Mouse (Mus musculus): Measurements from ENCODE around the gene Gm4302.
"Not testable (repeated sequence)": the region's sequence is repeated elsewhere in the genome, so short reads cannot be mapped to it uniquely, and the experiment has no call there.

Gene Gm4302

GRCm38 (mm10) chr10:100340536-100340935 lies at the start of gene Gm4302:
Gene Gm4302, plus strand, starts transcription at chr10:100340836.
- DNase-seq (ENCODE audit: low spot score in 2 of 2) = not testable (repeated sequence)

DNA sequence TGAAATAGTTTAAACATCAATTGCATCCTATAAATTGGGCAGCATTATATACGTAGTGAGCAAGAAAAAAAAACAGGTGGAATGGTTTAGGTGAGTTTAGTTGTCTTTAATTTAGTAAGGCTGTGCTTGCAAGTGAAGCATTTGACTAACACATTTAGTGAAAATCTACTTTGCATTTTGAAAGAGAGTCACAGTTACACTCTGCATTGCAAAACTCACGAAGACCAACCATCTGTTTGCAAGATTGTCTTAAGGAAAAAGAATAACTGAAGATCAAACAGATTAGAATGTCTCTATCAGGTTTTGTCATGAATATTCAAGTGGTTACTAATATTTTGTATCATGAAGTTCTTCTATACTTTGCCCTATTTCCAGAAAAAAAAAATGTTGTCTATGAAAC lies 44.5 kb upstream of the Gm4302 start:
- DNase-seq (ENCODE audit: low spot score in 2 of 2) = no peak

- not testable (repeated sequence) for DNase-seq (ENCODE audit: low spot score in 2 of 2)
Observed at GRCm38 (mm10) chr10:100300106-100300505, 40.5 kb upstream of the Gm4302 start.

- DNase-seq (ENCODE audit: low spot score in 2 of 2) = not testable (repeated sequence)
Observed at GRCm38 (mm10) chr10:100335376-100335775, 5.3 kb upstream of the Gm4302 start, which contains the start of gene Gm4301. Gene Gm4301, plus strand, starts transcription at chr10:100335676.

DNA sequence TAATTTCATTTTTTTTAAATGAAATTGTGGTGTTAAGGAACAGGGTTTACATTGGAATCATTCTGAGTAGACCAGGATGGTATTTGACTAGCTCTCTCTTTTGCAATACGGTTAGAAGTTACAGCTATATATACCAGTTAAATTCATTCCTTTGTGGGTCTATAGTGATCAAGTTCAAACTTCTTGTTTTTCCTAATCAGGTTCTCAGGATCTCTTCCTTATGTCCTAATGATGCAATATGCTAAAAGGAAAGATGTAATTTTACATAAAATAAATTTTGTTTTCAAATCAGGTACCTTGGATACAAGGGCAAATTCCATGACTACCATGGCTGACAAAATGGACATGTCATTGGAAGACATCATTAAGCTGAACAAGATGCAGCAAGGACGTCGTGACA lies 5.0 kb downstream of the Gm4302 start, which contains the start of gene Gm4303:
Gene Gm4303, plus strand, starts transcription at position 301 of the 400 bp plus-strand sequence.
- DNase-seq (ENCODE audit: low spot score in 2 of 2) = not testable (repeated sequence)

DNA sequence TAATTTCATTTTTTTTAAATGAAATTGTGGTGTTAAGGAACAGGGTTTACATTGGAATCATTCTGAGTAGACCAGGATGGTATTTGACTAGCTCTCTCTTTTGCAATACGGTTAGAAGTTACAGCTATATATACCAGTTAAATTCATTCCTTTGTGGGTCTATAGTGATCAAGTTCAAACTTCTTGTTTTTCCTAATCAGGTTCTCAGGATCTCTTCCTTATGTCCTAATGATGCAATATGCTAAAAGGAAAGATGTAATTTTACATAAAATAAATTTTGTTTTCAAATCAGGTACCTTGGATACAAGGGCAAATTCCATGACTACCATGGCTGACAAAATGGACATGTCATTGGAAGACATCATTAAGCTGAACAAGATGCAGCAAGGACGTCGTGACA lies 10.2 kb downstream of the Gm4302 start, which contains the start of gene Gm4305:
Gene Gm4305, plus strand, starts transcription at position 301 of the 400 bp plus-strand sequence.
- DNase-seq (ENCODE audit: low spot score in 2 of 2) = not testable (repeated sequence)

GRCm38 (mm10) chr10:100356841-100357240 lies 16.2 kb downstream of the Gm4302 start:
- DNase-seq (ENCODE audit: low spot score in 2 of 2) = peak; percentile 3 to 6

- not testable (repeated sequence) for DNase-seq (ENCODE audit: low spot score in 2 of 2)
Observed at GRCm38 (mm10) chr10:100361038-100361437, 20.4 kb downstream of the Gm4302 start, which contains the start of gene Gm4307. Gene Gm4307, plus strand, starts transcription at chr10:100361338.

- DNase-seq (ENCODE audit: low spot score in 2 of 2) = not testable (repeated sequence)
Observed at GRCm38 (mm10) chr10:100382460-100382859, 41.8 kb downstream of the Gm4302 start, which contains the start of gene Gm4312. Gene Gm4312, minus strand, starts transcription at chr10:100382560.

Measured in frontal cortex, postnatal 25 days (tissue).